Mouse (Mus musculus) pancreas, adult 10 weeks (tissue): ENCODE results near the gene Thsd4. TPM values are rescaled to one million over a fixed set of nuclear protein-coding genes. Genes with fewer than 3 reads are reported as not detected.

Experiments used
- polyA plus RNA-seq: library from polyadenylated mRNA; stranded (reverse); fragments of 350-450 nt; fragmentation: Illumina TruSeq; extraction: RNeasy Lipid Tissue Mini Kit (QIAGEN cat#74804); gene quantifications from one replicate; pipeline ENCODE4 v1.2.3, GENCODE M21; 2015; ENCODE audit warnings: low read depth, low replicate concordance; ENCODE audit not compliant: insufficient read depth

The Thsd4 gene
- 3.0 TPM for polyA plus RNA-seq

DNA sequence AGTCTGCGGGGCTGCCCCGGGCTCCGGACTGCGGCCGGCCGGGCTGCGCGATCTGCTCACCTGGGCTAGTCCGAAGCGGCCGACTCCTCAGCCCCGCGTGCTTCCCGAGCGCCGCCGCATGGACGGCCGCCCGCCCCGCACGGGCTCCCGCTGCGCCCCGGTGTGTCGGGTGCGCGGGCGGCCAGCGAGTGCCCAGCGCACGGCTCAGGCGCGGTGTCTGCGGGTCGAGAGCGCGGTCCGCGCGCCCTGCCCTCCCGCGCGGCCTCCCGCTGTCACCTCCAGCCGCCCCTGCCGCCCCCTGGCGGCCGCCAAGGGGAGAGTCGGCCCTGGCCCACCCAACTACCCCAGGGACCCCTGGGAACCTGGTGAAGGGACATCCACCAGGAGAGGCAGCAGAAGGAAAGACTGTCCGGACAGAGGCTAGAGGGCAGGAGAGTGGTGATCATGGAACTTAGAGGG lies at the start of gene Thsd4:
Gene Thsd4 (minus strand): TSS at position 241 of the 459 bp plus-strand sequence.

DNA sequence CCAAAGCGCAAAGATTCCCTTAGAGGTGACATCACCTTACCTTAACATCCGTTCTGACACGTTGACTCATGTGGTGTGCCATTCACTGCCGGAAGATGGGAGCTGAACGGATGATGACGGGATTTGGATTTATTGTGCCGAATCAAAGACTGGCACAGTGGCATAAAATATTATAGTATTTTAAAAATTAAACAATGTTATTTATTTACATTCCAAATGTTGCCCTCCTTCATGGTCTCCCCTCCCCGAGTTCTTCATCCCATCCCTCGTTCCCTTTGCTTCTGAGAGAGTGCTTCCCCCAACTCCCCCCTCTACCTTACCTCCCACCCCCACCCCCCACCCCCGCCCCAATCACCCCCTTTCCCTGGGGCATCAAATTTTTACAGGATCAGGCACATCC lies 561.3 kb downstream of the Thsd4 start, which contains the start of gene Nr2e3:
Gene Nr2e3 (minus strand): TSS at position 101 of the 400 bp plus-strand sequence.

Other genes with a start within 250 kb of the Thsd4 start
- gene Lrrc49, start 166.1 kb upstream of the Thsd4 start, polyA plus RNA-seq, result 2.0 TPM
- gene Larp6, start 190.9 kb upstream of the Thsd4 start, polyA plus RNA-seq, result 1.2 TPM